Mouse (Mus musculus): ENCODE results near the gene Awat1. TPM values are rescaled to one million over a fixed set of nuclear protein-coding genes. Genes with fewer than 3 reads are reported as not detected.

Awat1 gene
- not detected for total RNA-seq (2021)
- not detected in 2 replicates for polyA plus RNA-seq (2012; rRNA removed)
- long read RNA-seq: 0 reads

DNA sequence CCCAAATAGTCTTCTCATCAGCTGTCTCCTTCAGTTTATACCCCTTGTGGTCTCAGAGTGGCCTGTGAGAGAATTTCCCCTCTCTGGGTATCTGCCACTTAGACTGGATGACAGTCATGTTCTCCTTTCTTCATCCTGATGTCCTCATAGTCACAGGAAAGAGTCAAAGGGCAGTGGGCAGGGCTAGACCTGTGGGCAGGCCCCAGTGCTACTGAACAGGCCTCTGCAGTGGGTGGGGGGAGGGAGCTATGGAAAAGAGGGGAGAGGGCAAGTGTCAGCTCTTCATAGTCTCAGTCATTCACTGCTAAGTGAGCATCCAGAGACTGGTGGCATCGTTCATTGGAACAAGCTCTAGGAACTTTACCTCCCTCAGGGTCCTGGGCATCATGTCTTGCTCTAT, at the start of gene Awat1:
TSS of gene Awat1 (plus strand) at position 301 of the 400 bp plus-strand sequence.
- DNase-seq: no peak
- intact Hi-C loops (cut with DNase I): no loop called here
- WGBS: 69% methylated on average over 1 of the region's 1 CpGs
- Histone ChIP-seq H3K36me3 (ENCODE audit: control insufficient read depth, insufficient read depth, low read length) (no peaks in the 10 kb centered on the region), H3K79me2 (replicated peaks; ENCODE audit: control insufficient read depth, insufficient read depth, low read length) (no peaks in the 10 kb centered on the region), H3K4me1 (ENCODE audit: control insufficient read depth, insufficient read depth, low read length) (no peaks in the 10 kb centered on the region), H3K27ac (no peak within 1 kb of the TSS), H3K4me3 (no peak within 1 kb of the TSS), H3K27me3 (ENCODE audit: control insufficient read depth, insufficient read depth, low read length) (no peaks in the 10 kb centered on the region), H3K9ac (ENCODE audit: low read depth, low read length) (no peak within 1 kb of the TSS)
- TF ChIP-seq CTCF (IDR thresholded peaks at IDR 0.05) (no peak), POLR2A (IDR thresholded peaks at IDR 0.05; ENCODE audit: insufficient read depth, low read depth, low read length) (no peak), EP300 (IDR thresholded peaks at IDR 0.05; ENCODE audit: insufficient read depth, low read depth, low read length) (no peak)

DNA sequence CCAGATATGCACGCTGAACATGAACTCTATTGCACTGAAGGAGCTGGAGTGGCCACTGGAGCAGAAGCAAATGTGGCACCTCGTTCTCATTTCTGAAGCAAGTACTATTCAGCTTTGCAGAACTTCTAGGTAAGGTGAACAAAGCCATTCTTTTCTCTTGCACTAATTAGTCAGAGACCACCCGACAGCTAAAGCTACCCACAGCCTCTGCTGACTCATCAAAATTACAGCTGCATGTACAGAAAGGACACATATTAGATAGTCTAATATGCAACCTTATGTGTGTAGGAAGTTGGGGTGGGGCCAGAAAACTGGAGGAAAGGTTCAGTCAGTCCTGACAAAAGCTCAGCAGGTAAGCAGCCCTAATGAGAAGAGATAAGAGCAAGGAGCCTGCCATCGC, 47.6 kb upstream of the Awat1 start, which contains the start of gene Dgat2l6:
TSS of gene Dgat2l6 (plus strand) at position 368 of the 400 bp plus-strand sequence.
- TF ChIP-seq CTCF (IDR thresholded peaks at IDR 0.05) (no peak), POLR2A (IDR thresholded peaks at IDR 0.05; ENCODE audit: insufficient read depth, low read depth, low read length) (no peak), EP300 (IDR thresholded peaks at IDR 0.05; ENCODE audit: insufficient read depth, low read depth, low read length) (no peak)
- H3K4me3 ChIP-seq: no peak within 1 kb of the TSS
- no peak within 1 kb of the TSS for H3K27ac ChIP-seq
- H3K4me1 ChIP-seq (ENCODE audit: control insufficient read depth, insufficient read depth, low read length): no peaks in the 10 kb centered on the region
- no peaks in the 10 kb centered on the region for H3K36me3 ChIP-seq (ENCODE audit: control insufficient read depth, insufficient read depth, low read length)
- no peaks in the 10 kb centered on the region for H3K27me3 ChIP-seq (ENCODE audit: control insufficient read depth, insufficient read depth, low read length)
- no peak within 1 kb of the TSS for H3K9ac ChIP-seq (ENCODE audit: low read depth, low read length)
- intact Hi-C loops (cut with DNase I): no loop called here
- DNase-seq: no peak
- 74% methylated on average over 4 of the region's 4 CpGs for WGBS
- no peaks in the 10 kb centered on the region for H3K79me2 ChIP-seq (replicated peaks; ENCODE audit: control insufficient read depth, insufficient read depth, low read length)

DNA sequence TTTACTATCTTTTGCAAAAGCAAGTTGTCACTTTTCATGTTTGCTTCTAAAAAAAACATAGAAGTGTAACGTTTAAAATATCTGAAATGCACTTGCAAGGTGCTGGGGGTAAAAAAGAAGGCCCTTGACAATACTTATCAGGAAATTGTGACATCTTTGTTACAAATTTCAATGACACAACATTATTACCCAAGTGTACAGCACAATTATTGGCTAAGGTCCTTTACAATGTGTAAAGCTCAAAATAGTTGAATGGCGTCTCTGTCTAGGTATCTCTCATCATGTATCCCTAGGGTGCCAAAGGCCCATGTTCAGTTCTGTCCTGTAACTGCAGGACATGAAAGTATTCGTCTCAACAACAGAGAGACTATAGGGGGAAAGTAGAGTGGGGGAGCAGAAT, 16.0 kb upstream of the Awat1 start:
- TF ChIP-seq CTCF (IDR thresholded peaks at IDR 0.05) (no peak), POLR2A (IDR thresholded peaks at IDR 0.05; ENCODE audit: insufficient read depth, low read depth, low read length) (no peak), EP300 (IDR thresholded peaks at IDR 0.05; ENCODE audit: insufficient read depth, low read depth, low read length) (no peak)
- Histone ChIP-seq H3K27me3 (ENCODE audit: control insufficient read depth, insufficient read depth, low read length) (no peaks in the 10 kb centered on the region), H3K79me2 (replicated peaks; ENCODE audit: control insufficient read depth, insufficient read depth, low read length) (no peaks in the 10 kb centered on the region), H3K27ac (no peak overlapping the region), H3K4me1 (ENCODE audit: control insufficient read depth, insufficient read depth, low read length) (no peaks in the 10 kb centered on the region), H3K36me3 (ENCODE audit: control insufficient read depth, insufficient read depth, low read length) (no peaks in the 10 kb centered on the region), H3K9ac (ENCODE audit: low read depth, low read length) (no peak overlapping the region), H3K4me3 (no peak overlapping the region)
- 72% methylated on average over 3 of the region's 3 CpGs for WGBS
- DNase-seq: no peak
- intact Hi-C loops (cut with DNase I): no loop called here

DNA sequence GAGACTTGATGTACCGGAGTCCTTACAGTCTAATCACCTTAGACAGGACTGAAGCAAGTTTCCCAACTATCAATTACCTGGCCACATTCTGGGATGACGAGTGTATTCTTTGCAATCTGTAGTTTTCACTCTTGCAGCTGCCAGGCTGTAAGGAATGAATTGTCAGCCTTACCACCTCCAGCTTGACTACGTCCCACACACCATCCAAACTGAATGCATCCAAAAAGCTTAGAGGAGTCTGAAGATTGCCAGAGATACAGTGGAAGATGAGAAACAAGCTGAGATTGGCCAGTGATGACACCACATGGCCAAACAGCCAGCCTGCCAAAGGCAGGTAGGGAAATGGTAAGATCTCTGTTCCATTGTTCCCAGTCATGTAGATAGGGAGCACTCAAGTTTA, 6.4 kb upstream of the Awat1 start:
- TF ChIP-seq POLR2A (IDR thresholded peaks at IDR 0.05; ENCODE audit: insufficient read depth, low read depth, low read length): no peak
- no peak for TF ChIP-seq CTCF (IDR thresholded peaks at IDR 0.05)
- H3K27me3 ChIP-seq (ENCODE audit: control insufficient read depth, insufficient read depth, low read length): no peaks in the 10 kb centered on the region
- WGBS: 80% methylated on average over 3 of the region's 3 CpGs
- no peaks in the 10 kb centered on the region for H3K79me2 ChIP-seq (replicated peaks; ENCODE audit: control insufficient read depth, insufficient read depth, low read length)
- H3K4me1 ChIP-seq (ENCODE audit: control insufficient read depth, insufficient read depth, low read length): no peaks in the 10 kb centered on the region
- no peak overlapping the region for H3K27ac ChIP-seq
- no peak for DNase-seq
- no peak overlapping the region for H3K9ac ChIP-seq (ENCODE audit: low read depth, low read length)
- no peaks in the 10 kb centered on the region for H3K36me3 ChIP-seq (ENCODE audit: control insufficient read depth, insufficient read depth, low read length)
- H3K4me3 ChIP-seq: no peak overlapping the region
- intact Hi-C loops (cut with DNase I): no loop called here

DNA sequence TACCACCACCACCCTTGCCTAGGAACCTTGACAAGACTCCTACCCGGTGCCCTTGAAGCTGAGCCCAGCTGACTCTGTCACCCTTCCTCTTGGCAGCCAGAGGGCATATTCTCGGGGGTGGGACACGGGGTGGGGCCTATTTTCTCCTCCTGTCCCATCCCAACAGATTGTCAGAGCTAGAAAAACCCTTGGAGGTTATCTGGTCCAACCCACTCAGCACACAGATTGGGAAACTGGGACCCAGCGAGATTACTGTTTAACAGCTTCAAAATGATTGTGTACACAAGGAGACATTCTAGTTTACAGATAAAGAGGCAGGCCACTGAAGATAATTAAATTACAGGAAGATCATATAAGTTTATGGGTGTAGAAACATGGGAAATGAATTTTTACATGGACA, 22.7 kb downstream of the Awat1 start, which contains the start of gene P2ry4:
TSS of gene P2ry4 (minus strand) at position 79 of the 400 bp plus-strand sequence.
- Histone ChIP-seq H3K27ac (no peak within 1 kb of the TSS), H3K27me3 (ENCODE audit: control insufficient read depth, insufficient read depth, low read length) (no peaks in the 10 kb centered on the region), H3K4me1 (ENCODE audit: control insufficient read depth, insufficient read depth, low read length) (no peaks in the 10 kb centered on the region), H3K4me3 (no peak within 1 kb of the TSS), H3K79me2 (replicated peaks; ENCODE audit: control insufficient read depth, insufficient read depth, low read length) (no peaks in the 10 kb centered on the region), H3K9ac (ENCODE audit: low read depth, low read length) (no peak within 1 kb of the TSS), H3K36me3 (ENCODE audit: control insufficient read depth, insufficient read depth, low read length) (no peaks in the 10 kb centered on the region)
- 56% methylated on average over 4 of the region's 4 CpGs for WGBS
- no peak for DNase-seq
- intact Hi-C loops (cut with DNase I): no loop called here
- TF ChIP-seq POLR2A (IDR thresholded peaks at IDR 0.05; ENCODE audit: insufficient read depth, low read depth, low read length): no peak
- no peak for TF ChIP-seq CTCF (IDR thresholded peaks at IDR 0.05)
- no peak for TF ChIP-seq EP300 (IDR thresholded peaks at IDR 0.05; ENCODE audit: insufficient read depth, low read depth, low read length)

DNA sequence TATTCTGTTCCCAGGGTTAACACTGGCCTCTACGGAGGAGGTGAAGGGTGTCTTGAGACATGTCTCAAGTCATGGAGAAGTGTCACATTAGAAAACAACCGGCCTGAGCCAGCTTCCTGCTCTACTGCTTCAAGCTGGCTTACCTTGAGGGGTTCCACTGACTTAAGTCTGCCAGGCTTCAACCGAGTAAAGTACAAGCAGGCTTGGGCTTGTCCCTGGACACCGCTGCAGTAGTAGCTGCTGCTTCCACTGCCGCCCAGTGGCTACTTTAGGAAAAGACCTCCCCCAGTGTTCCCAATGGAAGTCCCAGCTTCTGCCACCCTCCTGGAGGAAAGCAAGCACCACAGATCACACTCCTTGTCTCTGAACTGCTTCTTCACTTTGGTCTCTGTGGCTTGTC, 25.4 kb downstream of the Awat1 start:
- no peak for TF ChIP-seq POLR2A (IDR thresholded peaks at IDR 0.05; ENCODE audit: insufficient read depth, low read depth, low read length)
- no peak for TF ChIP-seq EP300 (IDR thresholded peaks at IDR 0.05; ENCODE audit: insufficient read depth, low read depth, low read length)
- peak; percentile 63 for TF ChIP-seq CTCF (IDR thresholded peaks at IDR 0.05)
- intact Hi-C loops (cut with DNase I): no loop called here
- Histone ChIP-seq H3K4me3 (no peak overlapping the region), H3K27ac (no peak overlapping the region), H3K27me3 (ENCODE audit: control insufficient read depth, insufficient read depth, low read length) (no peaks in the 10 kb centered on the region), H3K4me1 (ENCODE audit: control insufficient read depth, insufficient read depth, low read length) (no peaks in the 10 kb centered on the region), H3K79me2 (replicated peaks; ENCODE audit: control insufficient read depth, insufficient read depth, low read length) (no peaks in the 10 kb centered on the region), H3K36me3 (ENCODE audit: control insufficient read depth, insufficient read depth, low read length) (no peaks in the 10 kb centered on the region), H3K9ac (ENCODE audit: low read depth, low read length) (no peak overlapping the region)
- WGBS: 25% methylated on average over 5 of the region's 5 CpGs
- peak in 1 of 2 experiments; percentile 6 for DNase-seq
